Mouse (Mus musculus): ENCODE measurements around the gene Pramel6. TPM values are rescaled to one million over a fixed set of nuclear protein-coding genes. Genes with fewer than 3 reads are reported as not detected.
"Not testable (repeated sequence)": the region's sequence is repeated elsewhere in the genome, so short reads cannot be mapped to it uniquely, and the experiment has no call there.

The Pramel6 gene
- polyA plus RNA-seq, 1 experiment from 2014 or later = not detected

- H3K4me1 ChIP-seq (ENCODE audit: control insufficient read depth, insufficient read depth, low read length) = no peaks in the 10 kb centered on the region
- no peaks in the 10 kb centered on the region for H3K27me3 ChIP-seq (ENCODE audit: control insufficient read depth, insufficient read depth, low read depth, low read length)
- no peaks in the 10 kb centered on the region for H3K36me3 ChIP-seq (ENCODE audit: control insufficient read depth, insufficient read depth, low read length)
- H3K27ac ChIP-seq (ENCODE audit: low read length) = no peak overlapping the region
- no peak for ATAC-seq
- no peaks in the 10 kb centered on the region for H3K9me3 ChIP-seq (replicated peaks; ENCODE audit: control insufficient read depth, low read length, poor library complexity, severe bottlenecking)
- 88% methylated on average over 4 of the region's 4 CpGs for WGBS
- H3K9ac ChIP-seq (ENCODE audit: low read depth, low read length) = no peak overlapping the region
- H3K4me2 ChIP-seq (ENCODE audit: low read length) = no peak overlapping the region
- no peak overlapping the region for H3K4me3 ChIP-seq (ENCODE audit: low read depth, low read length)
Measured at GRCm38 (mm10) chr2:87520651-87521050, 14.3 kb downstream of the Pramel6 start.

- peak; percentile 89 for ATAC-seq
- H3K9me3 ChIP-seq (replicated peaks; ENCODE audit: control insufficient read depth, low read length, poor library complexity, severe bottlenecking); H3K36me3 ChIP-seq (ENCODE audit: control insufficient read depth, insufficient read depth, low read length); H3K4me1 ChIP-seq (ENCODE audit: control insufficient read depth, insufficient read depth, low read length); H3K27ac ChIP-seq (ENCODE audit: low read length); H3K27me3 ChIP-seq (ENCODE audit: control insufficient read depth, insufficient read depth, low read depth, low read length): not testable (repeated sequence)
- H3K4me2 ChIP-seq (ENCODE audit: low read length) = peak overlapping the region; percentile 55
- peak overlapping the region; percentile 52; the same call in 1 of the 2 replicates for H3K9ac ChIP-seq (ENCODE audit: low read depth, low read length)
- peak overlapping the region; percentile 35 for H3K4me3 ChIP-seq (ENCODE audit: low read depth, low read length)
- WGBS = 21% methylated on average over 38 of the region's 39 CpGs
Measured at GRCm38 (mm10) chr2:87525899-87526616, 19.7 kb downstream of the Pramel6 start.

- no peaks in the 10 kb centered on the region for H3K27me3 ChIP-seq (ENCODE audit: control insufficient read depth, insufficient read depth, low read depth, low read length)
- no peak for ATAC-seq
- no peak within 1 kb of the TSS for H3K27ac ChIP-seq (ENCODE audit: low read length)
Measured at GRCm38 (mm10) chr2:87531496-87531895, 25.1 kb downstream of the Pramel6 start, which contains the start of gene Olfr153. TSS of gene Olfr153 (plus strand) at chr2:87531796.

GRCm38 (mm10) chr2:87534826-87535225, 28.5 kb downstream of the Pramel6 start:
- H3K36me3 ChIP-seq (ENCODE audit: control insufficient read depth, insufficient read depth, low read length) = no peaks in the 10 kb centered on the region
- no peak overlapping the region for H3K9ac ChIP-seq (ENCODE audit: low read depth, low read length)
- no peak overlapping the region for H3K27ac ChIP-seq (ENCODE audit: low read length)
- no peak overlapping the region for H3K4me3 ChIP-seq (ENCODE audit: low read depth, low read length)
- no peak overlapping the region for H3K4me2 ChIP-seq (ENCODE audit: low read length)
- H3K4me1 ChIP-seq (ENCODE audit: control insufficient read depth, insufficient read depth, low read length) = no peaks in the 10 kb centered on the region
- 63% methylated on average over 2 of the region's 2 CpGs for WGBS
- H3K9me3 ChIP-seq (replicated peaks; ENCODE audit: control insufficient read depth, low read length, poor library complexity, severe bottlenecking) = no peaks in the 10 kb centered on the region
- H3K27me3 ChIP-seq (ENCODE audit: control insufficient read depth, insufficient read depth, low read depth, low read length) = no peaks in the 10 kb centered on the region
- ATAC-seq = no peak

More at GRCm38 (mm10) chr2:87531496-87531895, 25.1 kb downstream of the Pramel6 start, which contains the start of gene Olfr153:
- Histone ChIP-seq H3K4me1 (ENCODE audit: control insufficient read depth, insufficient read depth, low read length) (no peaks in the 10 kb centered on the region), H3K9ac (ENCODE audit: low read depth, low read length) (no peak within 1 kb of the TSS), H3K4me2 (ENCODE audit: low read length) (no peak within 1 kb of the TSS), H3K9me3 (replicated peaks; ENCODE audit: control insufficient read depth, low read length, poor library complexity, severe bottlenecking) (no peaks in the 10 kb centered on the region), H3K4me3 (ENCODE audit: low read depth, low read length) (no peak within 1 kb of the TSS), H3K36me3 (ENCODE audit: control insufficient read depth, insufficient read depth, low read length) (no peaks in the 10 kb centered on the region)

GRCm38 (mm10) chr2:87545442-87545841, 39.1 kb downstream of the Pramel6 start, which contains the start of gene Olfr1128:
TSS of gene Olfr1128 (minus strand) at chr2:87545542.
- Histone ChIP-seq H3K27me3 (ENCODE audit: control insufficient read depth, insufficient read depth, low read depth, low read length) (no peaks in the 10 kb centered on the region), H3K27ac (ENCODE audit: low read length) (no peak within 1 kb of the TSS), H3K36me3 (ENCODE audit: control insufficient read depth, insufficient read depth, low read length) (no peaks in the 10 kb centered on the region), H3K4me1 (ENCODE audit: control insufficient read depth, insufficient read depth, low read length) (no peaks in the 10 kb centered on the region), H3K9me3 (replicated peaks; ENCODE audit: control insufficient read depth, low read length, poor library complexity, severe bottlenecking) (no peaks in the 10 kb centered on the region), H3K4me2 (ENCODE audit: low read length) (no peak within 1 kb of the TSS), H3K4me3 (ENCODE audit: low read depth, low read length) (no peak within 1 kb of the TSS), H3K9ac (ENCODE audit: low read depth, low read length) (no peak within 1 kb of the TSS)
- ATAC-seq = no peak
- WGBS = 96% methylated on average over 1 of the region's 1 CpGs

Other genes with a start within 250 kb of the Pramel6 start
- not detected in 2 replicates for gene Olfr1116, start 239.0 kb upstream of the Pramel6 start, polyA plus RNA-seq (2015; fragmentation: Nextera tagmentation; extraction: Ambion mirVana)
- not detected in 2 replicates for gene Olfr1118, start 199.0 kb upstream of the Pramel6 start, polyA plus RNA-seq (2015; fragmentation: Nextera tagmentation; extraction: Ambion mirVana)
- not detected in 2 replicates for gene Olfr1120, start 151.8 kb upstream of the Pramel6 start, polyA plus RNA-seq (2015; fragmentation: Nextera tagmentation; extraction: Ambion mirVana)
- gene Olfr1121, start 136.7 kb upstream of the Pramel6 start, polyA plus RNA-seq (2015; fragmentation: Nextera tagmentation; extraction: Ambion mirVana) = not detected in 2 replicates
- not detected in 2 replicates for gene Olfr1122, start 120.7 kb upstream of the Pramel6 start, polyA plus RNA-seq (2015; fragmentation: Nextera tagmentation; extraction: Ambion mirVana)
- gene Olfr1123, start 89.9 kb upstream of the Pramel6 start, polyA plus RNA-seq (2015; fragmentation: Nextera tagmentation; extraction: Ambion mirVana) = not detected in 2 replicates
- 0.08 TPM in 1 of 2 replicates, not detected in the other for gene Olfr1124, start 76.3 kb upstream of the Pramel6 start, polyA plus RNA-seq (2015; fragmentation: Nextera tagmentation; extraction: Ambion mirVana)
- not detected in 2 replicates for gene Olfr1126, start 52.6 kb upstream of the Pramel6 start, polyA plus RNA-seq (2015; fragmentation: Nextera tagmentation; extraction: Ambion mirVana)
- not detected in 2 replicates for gene Pramel7, start 9.5 kb upstream of the Pramel6 start, polyA plus RNA-seq (2015; fragmentation: Nextera tagmentation; extraction: Ambion mirVana)
- gene Olfr153, start 25.2 kb downstream of the Pramel6 start, polyA plus RNA-seq (2015; fragmentation: Nextera tagmentation; extraction: Ambion mirVana) = not detected in 2 replicates
- not detected in 2 replicates for gene Olfr1128, start 39.0 kb downstream of the Pramel6 start, polyA plus RNA-seq (2015; fragmentation: Nextera tagmentation; extraction: Ambion mirVana)
- gene Olfr1129, start 67.3 kb downstream of the Pramel6 start, polyA plus RNA-seq (2015; fragmentation: Nextera tagmentation; extraction: Ambion mirVana) = not detected in 2 replicates
- gene Olfr1130, start 99.6 kb downstream of the Pramel6 start, polyA plus RNA-seq (2015; fragmentation: Nextera tagmentation; extraction: Ambion mirVana) = not detected in 2 replicates
- gene Olfr1131, start 120.5 kb downstream of the Pramel6 start, polyA plus RNA-seq (2015; fragmentation: Nextera tagmentation; extraction: Ambion mirVana) = not detected in 2 replicates
- gene Olfr1132, start 131.0 kb downstream of the Pramel6 start, polyA plus RNA-seq (2015; fragmentation: Nextera tagmentation; extraction: Ambion mirVana) = not detected in 2 replicates
- gene Olfr1133, start 140.8 kb downstream of the Pramel6 start, polyA plus RNA-seq (2015; fragmentation: Nextera tagmentation; extraction: Ambion mirVana) = not detected in 2 replicates
- not detected in 2 replicates for gene Olfr1134, start 151.9 kb downstream of the Pramel6 start, polyA plus RNA-seq (2015; fragmentation: Nextera tagmentation; extraction: Ambion mirVana)
- not detected in 2 replicates for gene Olfr1135, start 167.1 kb downstream of the Pramel6 start, polyA plus RNA-seq (2015; fragmentation: Nextera tagmentation; extraction: Ambion mirVana)
- not detected in 2 replicates for gene Olfr1136, start 187.4 kb downstream of the Pramel6 start, polyA plus RNA-seq (2015; fragmentation: Nextera tagmentation; extraction: Ambion mirVana)
- gene Olfr1137, start 206.6 kb downstream of the Pramel6 start, polyA plus RNA-seq (2015; fragmentation: Nextera tagmentation; extraction: Ambion mirVana) = not detected in 2 replicates
- gene Olfr1138, start 233.4 kb downstream of the Pramel6 start, polyA plus RNA-seq (2015; fragmentation: Nextera tagmentation; extraction: Ambion mirVana) = not detected in 2 replicates
- gene Olfr1140, start 237.2 kb downstream of the Pramel6 start, polyA plus RNA-seq (2015; fragmentation: Nextera tagmentation; extraction: Ambion mirVana) = not detected in 2 replicates
- gene Olfr1141, start 247.4 kb downstream of the Pramel6 start, polyA plus RNA-seq (2015; fragmentation: Nextera tagmentation; extraction: Ambion mirVana) = not detected in 2 replicates